Mouse (Mus musculus): ENCODE data around the gene Zc3hav1. TPM values are rescaled to one million over a fixed set of nuclear protein-coding genes. Genes with fewer than 3 reads are reported as not detected.
A peak's percentile ranks its signal among the peaks of the same experiment; 100 is the strongest.
"Not testable (repeated sequence)": the region's sequence is repeated elsewhere in the genome, so short reads cannot be mapped to it uniquely, and the experiment has no call there.

Gene Zc3hav1
- total and polyA plus RNA-seq, 2 experiments from 2014 or later = 2.3 to 7.0 TPM

- no peak overlapping the region for H3K9ac ChIP-seq (replicated peaks; ENCODE audit: low read length)
- no peak for TF ChIP-seq CTCF (IDR thresholded peaks at IDR 0.05; ENCODE audit: low read depth)
- no peaks in the 10 kb centered on the region for H3K9me3 ChIP-seq (ENCODE audit: low read length)
- ATAC-seq = no peak
- H3K36me3 ChIP-seq (ENCODE audit: insufficient read depth, low read length) = no peaks in the 10 kb centered on the region
- no peak for DNase-seq (ENCODE audit: low spot score)
- H3K27ac ChIP-seq = no peak overlapping the region
- H3K4me3 ChIP-seq (ENCODE audit: low read length) = no peak overlapping the region
- WGBS = 72% methylated on average over 8 of the region's 8 CpGs
- peaks cover under 1% of the 10 kb centered on the region; the same call in 1 of the 2 replicates for H3K27me3 ChIP-seq (ENCODE audit: insufficient read depth, low read length)
- no peaks in the 10 kb centered on the region for H3K4me1 ChIP-seq (ENCODE audit: insufficient read depth, low read length)
- no peak overlapping the region for H3K4me2 ChIP-seq (ENCODE audit: low read depth, low read length)
Measured at GRCm38 (mm10) chr6:38358253-38359027, 4.0 kb upstream of the Zc3hav1 start.

GRCm38 (mm10) chr6:38357603-38358252 is 3.3 kb upstream of the Zc3hav1 start:
- DNase-seq (ENCODE audit: low spot score) = no peak
- Histone ChIP-seq H3K9ac (replicated peaks; ENCODE audit: low read length) (no peak overlapping the region), H3K4me2 (ENCODE audit: low read depth, low read length) (no peak overlapping the region), H3K4me3 (ENCODE audit: low read length) (no peak overlapping the region), H3K27me3 (ENCODE audit: insufficient read depth, low read length) (peaks cover 8% of the 10 kb centered on the region), H3K36me3 (ENCODE audit: insufficient read depth, low read length) (no peaks in the 10 kb centered on the region), H3K9me3 (ENCODE audit: low read length) (no peaks in the 10 kb centered on the region), H3K4me1 (ENCODE audit: insufficient read depth, low read length) (no peaks in the 10 kb centered on the region), H3K27ac (no peak overlapping the region)
- TF ChIP-seq CTCF (IDR thresholded peaks at IDR 0.05; ENCODE audit: low read depth) = no peak
- ATAC-seq = no peak
- WGBS = 55% methylated on average over 5 of the region's 5 CpGs

GRCm38 (mm10) chr6:38356661-38357433 is 2.4 kb upstream of the Zc3hav1 start:
- not testable (repeated sequence) for ATAC-seq; H3K9me3 ChIP-seq (ENCODE audit: low read length); H3K9ac ChIP-seq (replicated peaks; ENCODE audit: low read length); H3K4me3 ChIP-seq (ENCODE audit: low read length); H3K4me2 ChIP-seq (ENCODE audit: low read depth, low read length); H3K36me3 ChIP-seq (ENCODE audit: insufficient read depth, low read length); H3K27ac ChIP-seq; H3K4me1 ChIP-seq (ENCODE audit: insufficient read depth, low read length); DNase-seq (ENCODE audit: low spot score)
- WGBS = 81% methylated on average over 15 of the region's 15 CpGs
- H3K27me3 ChIP-seq (ENCODE audit: insufficient read depth, low read length) = peaks cover 17% of the 10 kb centered on the region

GRCm38 (mm10) chr6:38355862-38356261 is 1.5 kb upstream of the Zc3hav1 start:
- no peaks in the 10 kb centered on the region for H3K4me1 ChIP-seq (ENCODE audit: insufficient read depth, low read length)
- H3K9me3 ChIP-seq (ENCODE audit: low read length) = no peaks in the 10 kb centered on the region
- no peak overlapping the region for H3K9ac ChIP-seq (replicated peaks; ENCODE audit: low read length)
- no peak overlapping the region for H3K4me2 ChIP-seq (ENCODE audit: low read depth, low read length)
- WGBS = 18% methylated on average over 7 of the region's 7 CpGs
- peaks cover 25% of the 10 kb centered on the region for H3K27me3 ChIP-seq (ENCODE audit: insufficient read depth, low read length)
- TF ChIP-seq CTCF (IDR thresholded peaks at IDR 0.05; ENCODE audit: low read depth) = no peak
- ATAC-seq = no peak
- no peaks in the 10 kb centered on the region for H3K36me3 ChIP-seq (ENCODE audit: insufficient read depth, low read length)
- no peak for DNase-seq (ENCODE audit: low spot score)
- no peak overlapping the region for H3K27ac ChIP-seq
- H3K4me3 ChIP-seq (ENCODE audit: low read length) = no peak overlapping the region

- H3K4me2 ChIP-seq (ENCODE audit: low read depth, low read length) = peak overlapping the region; percentile 57
- no peaks in the 10 kb centered on the region for H3K9me3 ChIP-seq (ENCODE audit: low read length)
- WGBS = 4% methylated on average over 8 of the region's 8 CpGs
- H3K36me3 ChIP-seq (ENCODE audit: insufficient read depth, low read length) = no peaks in the 10 kb centered on the region
- ATAC-seq = no peak
- TF ChIP-seq CTCF (IDR thresholded peaks at IDR 0.05; ENCODE audit: low read depth) = no peak
- H3K27ac ChIP-seq = no peak overlapping the region
- DNase-seq (ENCODE audit: low spot score) = no peak
- peak overlapping the region; percentile 51 for H3K4me3 ChIP-seq (ENCODE audit: low read length)
- H3K4me1 ChIP-seq (ENCODE audit: insufficient read depth, low read length) = no peaks in the 10 kb centered on the region
- no peak overlapping the region for H3K9ac ChIP-seq (replicated peaks; ENCODE audit: low read length)
- H3K27me3 ChIP-seq (ENCODE audit: insufficient read depth, low read length) = peaks cover 25% of the 10 kb centered on the region
Measured at GRCm38 (mm10) chr6:38355354-38355823, 986 bp upstream of the Zc3hav1 start.

- peak overlapping the region; percentile 57 for H3K4me2 ChIP-seq (ENCODE audit: low read depth, low read length)
- H3K9ac ChIP-seq (replicated peaks; ENCODE audit: low read length) = 0 out of 2 replicates have a peak overlapping the region, but pooled peaks have one; percentile 25
- 3% methylated on average over 20 of the region's 20 CpGs for WGBS
- no peak for DNase-seq (ENCODE audit: low spot score)
- H3K4me1 ChIP-seq (ENCODE audit: insufficient read depth, low read length) = no peaks in the 10 kb centered on the region
- H3K9me3 ChIP-seq (ENCODE audit: low read length) = no peaks in the 10 kb centered on the region
- H3K27ac ChIP-seq = no peak overlapping the region
- TF ChIP-seq CTCF (IDR thresholded peaks at IDR 0.05; ENCODE audit: low read depth) = no peak
- H3K4me3 ChIP-seq (ENCODE audit: low read length) = peak overlapping the region; percentile 51
- no peak for ATAC-seq
- peaks cover 25% of the 10 kb centered on the region for H3K27me3 ChIP-seq (ENCODE audit: insufficient read depth, low read length)
- no peaks in the 10 kb centered on the region for H3K36me3 ChIP-seq (ENCODE audit: insufficient read depth, low read length)
Measured at GRCm38 (mm10) chr6:38354723-38355353, 435 bp upstream of the Zc3hav1 start.
